Mouse (Mus musculus) liver, embryonic 14.5 days (tissue): ENCODE data around the gene Pfkl. TPM values are rescaled to one million over a fixed set of nuclear protein-coding genes. Genes with fewer than 3 reads are reported as not detected.
A peak's percentile ranks its signal among the peaks of the same experiment; 100 is the strongest.

Experiments used
- ATAC-seq: fragments of 200-750 bp; cut with Nextera tagmentation; 2 replicates; pipeline ENCODE4 v1.8.0; 2017; ENCODE audit warnings: moderate number of reproducible peaks, mild to moderate bottlenecking, moderate library complexity; ENCODE audit not compliant: insufficient read depth
- DNase-seq, 3 experiments: peaks; one replicate each; pipeline ENCODE4 v3.0.0-alpha.2; 2012 to 2013; ENCODE audit warnings: low read depth in 3 of 3, low spot score in 3 of 3
- H3K27ac ChIP-seq: fragments of 300-500 bp; sonication (generic); 2 replicates; pipeline ENCODE4 v1.5.1; 2014; ENCODE audit warnings: moderate library complexity, mild to moderate bottlenecking, control low read depth, inconsistent platforms
- H3K27me3 ChIP-seq: fragments of 300-500 bp; sonication (generic); 2 replicates; pipeline ENCODE4 v1.6.1; 2014; ENCODE audit warnings: mild to moderate bottlenecking, low read length, moderate library complexity; ENCODE audit not compliant: control insufficient read depth, insufficient read depth
- H3K36me3 ChIP-seq: fragments of 300-500 bp; sonication (generic); replicated peaks from 2 replicates; pipeline ENCODE4 v1.6.1; 2014; ENCODE audit warnings: low read depth; ENCODE audit not compliant: control insufficient read depth, insufficient read depth
- H3K4me1 ChIP-seq, 2 experiments: fragments of 200-500 bp in 1 of 2; fragments of 300-500 bp in 1 of 2; sonication (generic) in 1 of 2; replicated peaks; 2 replicates each; pipeline ENCODE4 v1.6.1; 2012 to 2014; ENCODE audit warnings: antibody characterized with exemption in 1 of 2, inconsistent platforms in 1 of 2, low read length in 1 of 2; ENCODE audit not compliant: control insufficient read depth in 2 of 2, insufficient read depth in 2 of 2
- H3K4me2 ChIP-seq: fragments of 300-500 bp; sonication (generic); 2 replicates; pipeline ENCODE4 v1.6.1; 2014; ENCODE audit warnings: low read depth, mild to moderate bottlenecking, control low read depth, moderate library complexity
- H3K4me3 ChIP-seq, 2 experiments: fragments of 200-500 bp in 1 of 2; fragments of 300-500 bp in 1 of 2; sonication (generic) in 1 of 2; 2 replicates each; pipeline ENCODE4 v1.5.1; 2012 to 2014; ENCODE audit warnings: low read depth in 2 of 2, low read length in 2 of 2, mild to moderate bottlenecking in 2 of 2, control low read depth in 1 of 2, inconsistent platforms in 1 of 2, moderate library complexity in 1 of 2; ENCODE audit not compliant: insufficient read depth in 1 of 2
- H3K9ac ChIP-seq: fragments of 300-500 bp; sonication (generic); replicated peaks from 2 replicates; pipeline ENCODE4 v1.6.1; 2014; ENCODE audit warnings: mild to moderate bottlenecking, control low read depth, moderate library complexity
- H3K9me3 ChIP-seq: fragments of 300-500 bp; sonication (generic); 2 replicates; pipeline ENCODE4 v1.6.1; 2016; ENCODE audit warnings: low read length, mixed read lengths; ENCODE audit not compliant: control insufficient read depth
- CTCF ChIP-seq: IDR thresholded peaks from 2 replicates; pipeline ENCODE4 v1.5.1; 2016; ENCODE audit warnings: antibody characterized with exemption, low read depth, control low read depth
- EP300 ChIP-seq: IDR thresholded peaks from 2 replicates; pipeline ENCODE4 v1.6.1; 2016; ENCODE audit warnings: antibody characterized with exemption, low read depth
- WGBS: fragments of 180-500 bp; shearing (Covaris S2); extraction: QIAGEN DNeasy Blood & Tissue Kit; methylation state at CpG from one replicate; pipeline ENCODE4 v1.1.7; 2014; ENCODE audit not compliant: insufficient replicate concordance; 5-methylcytosine and 5-hydroxymethylcytosine counted together
- polyA plus RNA-seq, 2 experiments: library from polyadenylated mRNA; depleted of rRNA in 1 of 2; stranded (reverse) in 1 of 2; unstranded in 1 of 2; fragments of >200 nt; fragmentation: Nextera tagmentation in 1 of 2; extraction: Ambion mirVana in 1 of 2; gene quantifications; 2 replicates each; pipeline versions ENCODE4 v1.2.1 to v1.2.3; 2012 to 2014

The Pfkl gene
- polyA plus RNA-seq (2012; rRNA removed), result 41.7 and 46.7 TPM in 2 replicates
- polyA plus RNA-seq (2014; fragmentation: Nextera tagmentation; extraction: Ambion mirVana), result 63.1 and 66.8 TPM in 2 replicates

DNA sequence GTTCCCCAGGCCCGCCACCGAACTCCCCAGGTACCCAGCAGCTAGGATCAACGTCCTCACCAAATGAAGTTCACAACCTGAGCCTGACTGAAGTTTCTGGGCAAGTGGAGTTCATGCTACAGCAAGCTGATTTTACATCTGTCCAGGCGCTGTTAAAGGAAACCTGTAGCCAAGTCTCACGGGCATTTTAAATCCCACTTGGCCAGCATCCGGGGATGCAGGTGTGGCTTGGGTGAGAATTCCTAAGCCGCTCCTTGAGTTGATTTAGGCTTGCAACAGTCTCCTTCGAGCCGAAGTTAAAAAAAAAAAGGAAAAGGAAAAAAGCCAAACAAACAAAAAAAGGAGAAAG, at the start of gene Pfkl:
TSS of gene Pfkl (minus strand) at position 139 of the 349 bp plus-strand sequence.
- H3K27me3 ChIP-seq, result no peaks in the 10 kb centered on the region
- peak within 1 kb of the TSS; percentile 77 for H3K9ac ChIP-seq
- TF ChIP-seq EP300 (no peak), CTCF (no peak)
- peaks cover 7% of the 10 kb centered on the region; the same call in 1 of the 2 replicates for H3K36me3 ChIP-seq
- H3K4me1 ChIP-seq, result peaks cover 42 to 47% of the 10 kb centered on the region in 2 experiments
- peak within 1 kb of the TSS; percentile 73 to 88 for H3K4me3 ChIP-seq
- no peaks in the 10 kb centered on the region for H3K9me3 ChIP-seq
- WGBS, result under 1% methylated on average over 9 of the region's 9 CpGs
- peak within 1 kb of the TSS; percentile 84 for H3K27ac ChIP-seq
- DNase-seq, result no peak
- H3K4me2 ChIP-seq, result peak within 1 kb of the TSS; percentile 98
- ATAC-seq, result no peak

DNA sequence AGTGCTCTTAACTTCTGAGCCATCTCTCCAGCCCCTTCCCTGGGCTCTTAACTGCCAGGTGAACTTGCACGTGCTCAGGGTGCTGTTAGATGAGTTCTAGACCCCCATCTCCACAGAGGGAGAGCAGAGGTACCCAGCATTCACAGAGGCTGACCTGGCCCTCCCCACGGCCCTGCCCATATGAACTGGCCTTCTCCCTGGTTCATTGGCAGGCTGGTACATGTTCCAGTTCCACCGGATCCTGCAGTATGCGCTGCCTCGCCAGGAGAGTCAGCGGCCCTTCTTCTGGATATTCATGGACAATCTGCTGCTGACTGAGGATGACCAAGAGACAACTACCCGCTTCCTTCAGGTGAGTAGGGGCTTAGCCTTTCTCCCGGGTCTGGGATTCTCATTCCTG, 47.2 kb upstream of the Pfkl start:
- ATAC-seq (no peak), DNase-seq (no peak)
- no peak overlapping the region for H3K9ac ChIP-seq
- H3K27ac ChIP-seq, result no peak overlapping the region
- H3K4me2 ChIP-seq, result no peak overlapping the region
- 62% methylated on average over 8 of the region's 8 CpGs for WGBS
- no peaks in the 10 kb centered on the region for H3K9me3 ChIP-seq
- H3K4me1 ChIP-seq, result peaks cover 0 to 3% of the 10 kb centered on the region in 2 experiments; a peak in 1 of 4 replicates
- no peaks in the 10 kb centered on the region for H3K27me3 ChIP-seq
- no peak overlapping the region for H3K4me3 ChIP-seq
- no peaks in the 10 kb centered on the region for H3K36me3 ChIP-seq
- TF ChIP-seq EP300, result no peak
- no peak for TF ChIP-seq CTCF

DNA sequence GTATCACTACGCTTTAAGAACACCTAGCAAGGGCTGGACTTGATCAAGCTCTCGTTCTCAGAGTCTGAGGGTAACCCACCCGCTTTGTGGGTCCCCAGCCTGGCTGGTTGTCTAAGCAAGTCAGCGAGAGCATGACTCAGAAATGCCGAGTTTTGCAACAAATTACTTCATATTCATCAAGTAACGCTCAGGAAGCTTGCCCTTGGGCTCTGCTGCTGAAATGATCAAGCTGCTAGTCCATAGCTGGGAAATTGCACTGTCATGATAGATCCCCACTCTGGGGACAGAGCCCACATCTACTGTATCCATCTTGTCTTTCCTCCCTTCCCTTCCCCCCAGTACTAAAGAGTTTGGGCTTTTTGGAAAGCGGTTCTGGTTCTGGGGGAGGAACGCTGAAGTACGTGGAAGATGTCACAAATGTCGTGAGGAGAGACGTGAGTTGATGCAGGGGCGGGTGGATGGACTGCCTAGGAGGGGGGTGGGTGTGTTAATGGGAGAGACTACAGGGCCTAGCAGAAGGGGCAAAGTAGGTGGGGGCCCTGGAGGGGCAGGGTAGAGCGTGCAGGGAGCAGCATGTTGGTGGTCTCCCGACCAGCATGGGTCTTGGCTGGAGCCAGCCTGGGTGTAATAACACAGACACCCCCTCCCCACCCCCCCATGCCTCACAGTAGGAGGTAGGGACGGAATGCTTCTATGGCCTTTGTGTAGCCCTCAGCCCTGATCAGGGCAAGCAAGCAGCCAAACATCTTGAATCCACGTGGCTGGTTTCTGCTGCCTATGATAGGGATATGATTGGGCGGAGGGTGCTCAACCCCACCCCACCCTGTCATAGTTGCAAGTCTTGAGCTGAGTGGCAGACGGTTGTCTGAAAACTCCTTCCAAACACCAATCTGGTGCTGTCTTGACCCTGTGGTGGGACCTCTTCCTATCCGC, 45.0 kb upstream of the Pfkl start:
- TF ChIP-seq EP300 (no peak), CTCF (no peak)
- peak in 2 of 3 experiments; percentile 4 to 26 for DNase-seq
- no peak for ATAC-seq

DNA sequence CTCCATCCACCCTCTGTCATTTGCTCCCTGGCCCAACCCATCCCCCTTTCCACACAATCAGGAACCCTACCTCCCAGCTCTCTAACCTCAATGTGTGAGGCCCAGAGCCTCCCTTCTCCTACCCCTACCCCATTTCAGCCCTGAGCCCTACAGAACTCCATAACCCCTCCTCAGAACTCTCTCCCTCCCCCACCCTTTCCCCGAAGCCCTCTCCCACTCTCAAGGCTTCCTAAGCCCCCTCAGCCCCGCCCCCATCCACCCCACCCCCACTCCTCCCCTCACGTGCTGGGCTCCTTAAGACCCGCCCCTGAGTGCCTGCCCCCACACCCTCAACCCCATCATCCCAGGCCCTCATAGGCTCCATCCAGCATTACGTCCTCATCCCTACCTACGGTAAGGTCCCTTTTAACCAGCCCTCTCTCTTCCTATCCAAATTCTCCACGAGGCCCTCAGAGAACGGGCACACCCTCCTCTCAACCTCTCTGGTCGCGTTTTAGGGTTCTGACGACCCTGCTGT, 39.7 kb upstream of the Pfkl start:
- no peak overlapping the region for H3K27ac ChIP-seq
- no peaks in the 10 kb centered on the region for H3K9me3 ChIP-seq
- no peaks in the 10 kb centered on the region for H3K27me3 ChIP-seq
- no peaks in the 10 kb centered on the region for H3K36me3 ChIP-seq
- 41% methylated on average over 11 of the region's 11 CpGs for WGBS
- no peak overlapping the region for H3K4me2 ChIP-seq
- TF ChIP-seq CTCF (no peak), EP300 (no peak)
- no peak overlapping the region for H3K4me3 ChIP-seq
- H3K9ac ChIP-seq, result no peak overlapping the region
- ATAC-seq (no peak), DNase-seq (no peak)
- no peaks in the 10 kb centered on the region for H3K4me1 ChIP-seq

More for the DNA sequence above, 45.0 kb upstream of the Pfkl start:
- H3K27ac ChIP-seq, result no peak overlapping the region
- H3K9me3 ChIP-seq, result no peaks in the 10 kb centered on the region
- no peaks in the 10 kb centered on the region for H3K36me3 ChIP-seq
- no peak overlapping the region for H3K9ac ChIP-seq
- 40% methylated on average over 19 of the region's 19 CpGs for WGBS
- H3K4me1 ChIP-seq, result peaks cover 0 to 3% of the 10 kb centered on the region in 2 experiments; a peak in 1 of 4 replicates
- no peak overlapping the region for H3K4me3 ChIP-seq
- H3K4me2 ChIP-seq, result no peak overlapping the region
- no peaks in the 10 kb centered on the region for H3K27me3 ChIP-seq

DNA sequence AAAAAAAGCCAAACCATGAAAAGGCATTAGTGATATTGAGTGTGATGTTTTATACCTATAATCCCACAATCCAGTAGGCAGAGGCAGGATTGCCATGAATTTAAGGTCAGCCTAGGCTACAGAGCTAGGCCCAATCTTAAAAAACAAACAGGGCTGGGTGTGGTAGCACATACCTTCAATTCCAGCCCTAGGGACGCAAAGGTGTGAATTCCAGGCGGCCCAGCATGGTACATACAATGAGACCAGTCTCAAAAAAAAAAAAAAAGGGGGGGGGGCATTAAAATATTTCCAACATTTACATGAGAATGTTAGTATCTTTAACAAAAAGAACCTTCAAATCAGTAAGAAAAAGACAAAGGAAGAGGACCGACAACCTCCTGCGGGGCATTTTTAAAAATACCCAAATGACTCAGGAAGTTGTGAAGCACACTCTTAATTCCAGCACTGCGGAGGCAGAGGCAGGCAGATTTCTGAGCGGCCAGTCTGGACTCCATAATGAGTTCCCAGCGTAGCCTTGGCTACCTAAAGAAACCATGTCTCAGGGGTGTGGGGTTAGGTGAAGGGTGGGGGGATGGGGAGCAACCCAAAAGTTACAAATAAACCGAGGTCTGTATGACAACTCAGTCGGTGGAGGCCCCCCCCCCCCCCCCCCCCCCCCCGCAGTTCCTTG, 38.3 kb upstream of the Pfkl start:
- TF ChIP-seq CTCF, result no peak
- no peak for TF ChIP-seq EP300
- H3K4me1 ChIP-seq, result no peaks in the 10 kb centered on the region
- 60% methylated on average over 9 of the region's 10 CpGs for WGBS

More for the DNA sequence above, 38.3 kb upstream of the Pfkl start:
- Histone ChIP-seq H3K9me3 (no peaks in the 10 kb centered on the region), H3K36me3 (no peaks in the 10 kb centered on the region), H3K9ac (no peak overlapping the region), H3K4me3 (no peak overlapping the region), H3K27ac (no peak overlapping the region), H3K27me3 (no peaks in the 10 kb centered on the region), H3K4me2 (no peak overlapping the region)
- DNase-seq, result no peak
- ATAC-seq, result no peak
